Mouse (Mus musculus): ENCODE data around the gene Ccer2. TPM values are rescaled to one million over a fixed set of nuclear protein-coding genes. Genes with fewer than 3 reads are reported as not detected.

Gene Ccer2
- polyA plus RNA-seq, 1 experiment from 2014 or later = not detected

DNA sequence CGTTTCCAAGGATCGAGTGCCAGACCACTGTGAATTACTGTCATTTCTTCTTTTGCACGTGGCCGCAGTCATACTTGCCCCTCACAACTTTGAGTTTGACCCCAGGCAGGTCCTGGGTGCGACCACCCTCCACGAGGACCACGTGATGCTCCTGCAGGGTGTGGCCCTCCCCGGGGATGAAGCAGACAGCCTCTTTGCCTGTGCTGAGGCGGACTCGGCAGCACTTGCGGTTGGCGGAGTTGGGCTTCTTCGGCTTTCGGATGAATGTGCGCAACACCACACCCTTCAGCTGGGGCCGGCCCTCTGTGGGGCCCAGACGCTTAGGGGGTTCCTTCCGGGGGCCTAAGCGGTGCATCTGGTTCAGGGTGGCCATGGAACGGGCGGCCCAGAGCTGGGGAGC lies 16.1 kb upstream of the Ccer2 start:
- no peaks in the 10 kb centered on the region for H3K27me3 ChIP-seq (ENCODE audit: control insufficient read depth, insufficient read depth, low read length)
- H3K27ac ChIP-seq (ENCODE audit: low read depth, low read length) = no peak overlapping the region
- 89% methylated on average over 21 of the region's 21 CpGs for WGBS (ENCODE audit: insufficient replicate concordance)
- no peak overlapping the region for H3K4me3 ChIP-seq (ENCODE audit: low read depth, low read length)
- peaks cover 19% of the 10 kb centered on the region for H3K36me3 ChIP-seq (ENCODE audit: control insufficient read depth, insufficient read depth, low read length)
- no peak for ATAC-seq (replicated peaks; ENCODE audit: insufficient number of reproducible peaks, low FRiP score, low TSS enrichment)
- H3K4me1 ChIP-seq (ENCODE audit: control insufficient read depth, insufficient read depth, low read length) = peaks cover 6% of the 10 kb centered on the region; the same call in 1 of the 2 replicates
- no peak overlapping the region for H3K4me2 ChIP-seq
- H3K9ac ChIP-seq (ENCODE audit: low read depth, low read length) = no peak overlapping the region
- no peaks in the 10 kb centered on the region for H3K9me3 ChIP-seq (replicated peaks; ENCODE audit: control insufficient read depth, low read length)

DNA sequence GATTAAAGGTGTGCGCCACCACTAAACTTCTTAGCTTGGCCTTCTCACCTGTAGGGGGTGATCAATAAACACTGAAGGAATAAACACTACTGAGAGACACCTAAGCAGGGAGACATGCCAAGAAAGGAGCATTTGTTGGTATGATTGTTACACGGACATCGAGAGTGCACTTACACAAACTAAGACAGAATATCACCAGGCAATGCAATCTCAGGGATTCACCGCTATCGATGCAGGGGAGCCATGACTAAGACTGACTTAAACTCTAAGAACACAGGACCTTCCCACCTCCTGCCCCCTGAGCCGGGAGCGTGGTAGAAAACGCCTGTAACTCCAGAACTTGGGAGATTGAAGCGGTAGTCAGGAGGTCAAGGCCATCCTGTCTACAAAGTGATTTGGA lies 15.0 kb upstream of the Ccer2 start:
- ATAC-seq (replicated peaks; ENCODE audit: insufficient number of reproducible peaks, low FRiP score, low TSS enrichment) = no peak
- no peaks in the 10 kb centered on the region for H3K27me3 ChIP-seq (ENCODE audit: control insufficient read depth, insufficient read depth, low read length)
- H3K27ac ChIP-seq (ENCODE audit: low read depth, low read length) = no peak overlapping the region
- H3K9ac ChIP-seq (ENCODE audit: low read depth, low read length) = peak overlapping the region; percentile 82
- peak overlapping the region; percentile 80 for H3K4me2 ChIP-seq
- H3K4me3 ChIP-seq (ENCODE audit: low read depth, low read length) = peak overlapping the region; percentile 70
- H3K4me1 ChIP-seq (ENCODE audit: control insufficient read depth, insufficient read depth, low read length) = peaks cover 6% of the 10 kb centered on the region; the same call in 1 of the 2 replicates
- WGBS (ENCODE audit: insufficient replicate concordance) = 33% methylated on average over 9 of the region's 9 CpGs
- H3K9me3 ChIP-seq (replicated peaks; ENCODE audit: control insufficient read depth, low read length) = no peaks in the 10 kb centered on the region
- peaks cover 22% of the 10 kb centered on the region for H3K36me3 ChIP-seq (ENCODE audit: control insufficient read depth, insufficient read depth, low read length)

- Histone ChIP-seq H3K4me3 (ENCODE audit: low read depth, low read length) (peak overlapping the region; percentile 70), H3K9ac (ENCODE audit: low read depth, low read length) (peak overlapping the region; percentile 82), H3K4me2 (peak overlapping the region; percentile 80), H3K36me3 (ENCODE audit: control insufficient read depth, insufficient read depth, low read length) (peaks cover 21% of the 10 kb centered on the region), H3K4me1 (ENCODE audit: control insufficient read depth, insufficient read depth, low read length) (peaks cover 6% of the 10 kb centered on the region; the same call in 1 of the 2 replicates), H3K9me3 (replicated peaks; ENCODE audit: control insufficient read depth, low read length) (no peaks in the 10 kb centered on the region), H3K27ac (ENCODE audit: low read depth, low read length) (peak overlapping the region; percentile 36; the same call in 1 of the 2 replicates), H3K27me3 (ENCODE audit: control insufficient read depth, insufficient read depth, low read length) (no peaks in the 10 kb centered on the region)
- ATAC-seq (replicated peaks; ENCODE audit: insufficient number of reproducible peaks, low FRiP score, low TSS enrichment) = no peak
- 2% methylated on average over 13 of the region's 13 CpGs for WGBS (ENCODE audit: insufficient replicate concordance)
Observed at GRCm38 (mm10) chr7:28741368-28741708, 14.6 kb upstream of the Ccer2 start.

GRCm38 (mm10) chr7:28741709-28742438 lies 14.1 kb upstream of the Ccer2 start, which contains the start of the genes Mrps12 and Sars2:
TSS of gene Mrps12 (minus strand) at chr7:28741820.
TSS of gene Sars2 (plus strand) at chr7:28741992.
- H3K4me2 ChIP-seq = peak within 1 kb of the TSS; percentile 80
- H3K36me3 ChIP-seq (ENCODE audit: control insufficient read depth, insufficient read depth, low read length) = peaks cover 20% of the 10 kb centered on the region

GRCm38 (mm10) chr7:28749935-28750334 lies 6.0 kb upstream of the Ccer2 start:
- Histone ChIP-seq H3K27ac (ENCODE audit: low read depth, low read length) (no peak overlapping the region), H3K4me1 (ENCODE audit: control insufficient read depth, insufficient read depth, low read length) (no peaks in the 10 kb centered on the region), H3K4me2 (no peak overlapping the region), H3K27me3 (ENCODE audit: control insufficient read depth, insufficient read depth, low read length) (no peaks in the 10 kb centered on the region), H3K36me3 (ENCODE audit: control insufficient read depth, insufficient read depth, low read length) (peaks cover 16% of the 10 kb centered on the region), H3K4me3 (ENCODE audit: low read depth, low read length) (no peak overlapping the region), H3K9ac (ENCODE audit: low read depth, low read length) (no peak overlapping the region), H3K9me3 (replicated peaks; ENCODE audit: control insufficient read depth, low read length) (no peaks in the 10 kb centered on the region)
- 92% methylated on average over 7 of the region's 7 CpGs for WGBS (ENCODE audit: insufficient replicate concordance)
- peak; percentile 21; the same call in 1 of the 2 replicates for ATAC-seq (replicated peaks; ENCODE audit: insufficient number of reproducible peaks, low FRiP score, low TSS enrichment)

More at GRCm38 (mm10) chr7:28741709-28742438, 14.1 kb upstream of the Ccer2 start, which contains the start of the genes Mrps12 and Sars2:
- H3K27ac ChIP-seq (ENCODE audit: low read depth, low read length) = peak within 1 kb of the TSS; percentile 85
- no peaks in the 10 kb centered on the region for H3K9me3 ChIP-seq (replicated peaks; ENCODE audit: control insufficient read depth, low read length)
- H3K4me3 ChIP-seq (ENCODE audit: low read depth, low read length) = peak within 1 kb of the TSS; percentile 70
- H3K27me3 ChIP-seq (ENCODE audit: control insufficient read depth, insufficient read depth, low read length) = no peaks in the 10 kb centered on the region
- peak within 1 kb of the TSS; percentile 82 for H3K9ac ChIP-seq (ENCODE audit: low read depth, low read length)
- WGBS (ENCODE audit: insufficient replicate concordance) = under 1% methylated on average over 39 of the region's 39 CpGs
- peak; percentile 96 for ATAC-seq (replicated peaks; ENCODE audit: insufficient number of reproducible peaks, low FRiP score, low TSS enrichment)
- peaks cover 6% of the 10 kb centered on the region; the same call in 1 of the 2 replicates for H3K4me1 ChIP-seq (ENCODE audit: control insufficient read depth, insufficient read depth, low read length)

- H3K36me3 ChIP-seq (ENCODE audit: control insufficient read depth, insufficient read depth, low read length) = peaks cover 12% of the 10 kb centered on the region
Observed at GRCm38 (mm10) chr7:28758623-28759022, 2.6 kb downstream of the Ccer2 start.

DNA sequence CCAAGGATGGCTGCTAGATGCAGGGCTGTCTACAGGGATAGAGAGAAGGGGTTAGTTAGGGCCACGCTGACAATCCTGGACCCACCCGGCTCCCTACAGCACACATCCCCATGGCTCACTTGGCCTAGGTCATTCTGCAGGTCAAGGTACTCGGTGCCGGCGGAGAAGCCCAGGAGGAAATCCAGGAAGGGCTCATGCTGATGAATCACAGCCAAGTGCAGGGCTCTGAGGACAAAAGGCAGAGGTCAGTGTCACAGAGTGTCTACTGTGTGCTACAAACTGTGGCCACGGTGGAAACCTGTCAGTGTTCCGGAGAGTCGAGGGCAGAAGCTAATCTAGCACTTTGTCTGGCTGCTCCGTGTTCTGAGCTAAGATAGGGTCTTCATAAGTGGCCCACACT lies 5.9 kb downstream of the Ccer2 start:
- H3K27ac ChIP-seq (ENCODE audit: low read depth, low read length) = no peak overlapping the region
- ATAC-seq (replicated peaks; ENCODE audit: insufficient number of reproducible peaks, low FRiP score, low TSS enrichment) = no peak
- H3K9ac ChIP-seq (ENCODE audit: low read depth, low read length) = no peak overlapping the region
- H3K4me1 ChIP-seq (ENCODE audit: control insufficient read depth, insufficient read depth, low read length) = peaks cover 5% of the 10 kb centered on the region; the same call in 1 of the 2 replicates
- no peak overlapping the region for H3K4me3 ChIP-seq (ENCODE audit: low read depth, low read length)
- H3K36me3 ChIP-seq (ENCODE audit: control insufficient read depth, insufficient read depth, low read length) = peaks cover 12% of the 10 kb centered on the region
- H3K27me3 ChIP-seq (ENCODE audit: control insufficient read depth, insufficient read depth, low read length) = peaks cover 5% of the 10 kb centered on the region; the same call in 1 of the 2 replicates
- 84% methylated on average over 9 of the region's 9 CpGs for WGBS (ENCODE audit: insufficient replicate concordance)
- H3K9me3 ChIP-seq (replicated peaks; ENCODE audit: control insufficient read depth, low read length) = no peaks in the 10 kb centered on the region
- no peak overlapping the region for H3K4me2 ChIP-seq

More at GRCm38 (mm10) chr7:28758623-28759022, 2.6 kb downstream of the Ccer2 start:
- H3K9ac ChIP-seq (ENCODE audit: low read depth, low read length) = no peak overlapping the region
- no peak overlapping the region for H3K27ac ChIP-seq (ENCODE audit: low read depth, low read length)
- 82% methylated on average over 13 of the region's 13 CpGs for WGBS (ENCODE audit: insufficient replicate concordance)
- H3K4me1 ChIP-seq (ENCODE audit: control insufficient read depth, insufficient read depth, low read length) = peaks cover 3% of the 10 kb centered on the region; the same call in 1 of the 2 replicates
- H3K4me3 ChIP-seq (ENCODE audit: low read depth, low read length) = no peak overlapping the region
- H3K27me3 ChIP-seq (ENCODE audit: control insufficient read depth, insufficient read depth, low read length) = peaks cover 21% of the 10 kb centered on the region
- no peak for ATAC-seq (replicated peaks; ENCODE audit: insufficient number of reproducible peaks, low FRiP score, low TSS enrichment)
- H3K9me3 ChIP-seq (replicated peaks; ENCODE audit: control insufficient read depth, low read length) = no peaks in the 10 kb centered on the region
- no peak overlapping the region for H3K4me2 ChIP-seq

DNA sequence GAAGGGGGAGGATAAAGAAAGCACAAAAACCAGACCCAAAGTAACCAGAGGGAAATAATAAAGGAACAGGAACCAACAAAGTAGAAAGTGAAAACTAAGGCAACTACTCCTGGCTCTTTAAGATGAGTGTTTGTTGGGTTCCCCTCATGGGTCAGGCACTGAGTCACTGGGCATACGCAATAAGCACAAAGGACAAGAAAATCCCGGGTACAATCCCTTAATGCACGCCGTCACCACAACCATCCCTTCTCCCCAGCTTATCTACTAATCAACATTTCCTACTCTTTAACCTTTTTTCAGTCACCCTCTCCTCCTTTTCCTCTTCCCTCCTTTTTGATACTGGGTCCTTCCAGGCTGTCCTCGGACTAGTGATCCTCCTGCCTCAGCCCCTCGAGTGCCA lies 9.2 kb downstream of the Ccer2 start:
- Histone ChIP-seq H3K9ac (ENCODE audit: low read depth, low read length) (no peak overlapping the region), H3K27ac (ENCODE audit: low read depth, low read length) (no peak overlapping the region), H3K9me3 (replicated peaks; ENCODE audit: control insufficient read depth, low read length) (no peaks in the 10 kb centered on the region), H3K4me1 (ENCODE audit: control insufficient read depth, insufficient read depth, low read length) (peaks cover 11% of the 10 kb centered on the region; the same call in 1 of the 2 replicates), H3K4me3 (ENCODE audit: low read depth, low read length) (peak overlapping the region; percentile 75), H3K4me2 (peak overlapping the region; percentile 75), H3K27me3 (ENCODE audit: control insufficient read depth, insufficient read depth, low read length) (no peaks in the 10 kb centered on the region), H3K36me3 (ENCODE audit: control insufficient read depth, insufficient read depth, low read length) (peaks cover 7% of the 10 kb centered on the region)
- no peak for ATAC-seq (replicated peaks; ENCODE audit: insufficient number of reproducible peaks, low FRiP score, low TSS enrichment)
- WGBS (ENCODE audit: insufficient replicate concordance) = 81% methylated on average over 6 of the region's 6 CpGs
